Mouse (Mus musculus) forebrain, postnatal 0 days (tissue): ENCODE measurements around the gene Numbl. TPM values are rescaled to one million over a fixed set of nuclear protein-coding genes. Genes with fewer than 3 reads are reported as not detected.

Experiments
- ATAC-seq: fragments of 200-750 bp; cut with Nextera tagmentation; 2 replicates; pipeline ENCODE4 v1.8.0; 2017; ENCODE audit warnings: mild to moderate bottlenecking, moderate library complexity
- DNase-seq: peaks from one replicate; pipeline ENCODE4 v3.0.0-alpha.2; 2015
- H3K27ac ChIP-seq: fragments of 300-500 bp; sonication (generic); 2 replicates; pipeline ENCODE4 v1.5.1; 2014; ENCODE audit warnings: low read depth, mild to moderate bottlenecking, antibody characterized with exemption, low read length, moderate library complexity, mixed read lengths
- H3K27me3 ChIP-seq: fragments of 300-500 bp; sonication (generic); 2 replicates; pipeline ENCODE4 v1.6.1; 2014; ENCODE audit warnings: mild to moderate bottlenecking, low read length, mixed read lengths; ENCODE audit not compliant: insufficient read depth
- H3K36me3 ChIP-seq: fragments of 300-500 bp; sonication (generic); 2 replicates; pipeline ENCODE4 v1.6.1; 2014; ENCODE audit warnings: mild to moderate bottlenecking, moderate library complexity; ENCODE audit not compliant: insufficient read depth
- H3K4me1 ChIP-seq: fragments of 300-500 bp; sonication (generic); 2 replicates; pipeline ENCODE4 v1.6.1; 2014; ENCODE audit warnings: antibody characterized with exemption; ENCODE audit not compliant: insufficient read depth
- H3K4me2 ChIP-seq: fragments of 300-500 bp; sonication (generic); 2 replicates; pipeline ENCODE4 v1.6.1; 2014; ENCODE audit warnings: low read depth, mild to moderate bottlenecking, moderate library complexity
- H3K4me3 ChIP-seq: fragments of 300-500 bp; sonication (generic); 2 replicates; pipeline ENCODE4 v1.5.1; 2014; ENCODE audit warnings: low read depth, low read length, mixed read lengths
- H3K9ac ChIP-seq: fragments of 300-500 bp; sonication (generic); 2 replicates; pipeline ENCODE4 v1.6.1; 2014; ENCODE audit warnings: mild to moderate bottlenecking
- H3K9me3 ChIP-seq: fragments of 300-500 bp; sonication (generic); 2 replicates; pipeline ENCODE4 v1.6.1; 2016; ENCODE audit warnings: low read length
- CTCF ChIP-seq: sonication (generic); IDR thresholded peaks from 2 replicates; pipeline ENCODE4 v1.5.1; 2016; ENCODE audit warnings: antibody characterized with exemption, control low read depth, low read depth
- WGBS: fragments of 180-500 bp; shearing (Covaris S2); extraction: QIAGEN DNeasy Blood & Tissue Kit; methylation state at CpG from one replicate; pipeline ENCODE4 v1.1.7; 2014; 5-methylcytosine and 5-hydroxymethylcytosine counted together
- polyA plus RNA-seq: library from polyadenylated mRNA; unstranded; fragments of >200 nt; fragmentation: Nextera tagmentation; extraction: Ambion mirVana; gene quantifications from 2 replicates; pipeline ENCODE4 v1.2.1, GENCODE M21; 2015
- total RNA-seq: library from RNA; depleted of rRNA; stranded (reverse); fragments of >200 nt; gene quantifications from 2 replicates; pipeline ENCODE4 v1.2.3, GENCODE M21; 2014

Gene Numbl
- total and polyA plus RNA-seq, 2 experiments from 2014 or later = 51.7 to 86.4 TPM

GRCm38 (mm10) chr7:27276021-27276420, 17.8 kb downstream of the Numbl start:
- no peak for DNase-seq
- no peaks in the 10 kb centered on the region for H3K4me1 ChIP-seq
- ATAC-seq = no peak
- H3K27me3 ChIP-seq = no peaks in the 10 kb centered on the region
- H3K4me2 ChIP-seq = no peak overlapping the region
- no peak overlapping the region for H3K27ac ChIP-seq
- H3K9me3 ChIP-seq = no peaks in the 10 kb centered on the region
- WGBS = 63% methylated on average over 7 of the region's 7 CpGs
- H3K36me3 ChIP-seq = peaks cover 80% of the 10 kb centered on the region
- TF ChIP-seq CTCF = no peak
- no peak overlapping the region for H3K4me3 ChIP-seq
- H3K9ac ChIP-seq = no peak overlapping the region

GRCm38 (mm10) chr7:27277191-27277590, 19.0 kb downstream of the Numbl start:
- Histone ChIP-seq H3K9ac (no peak overlapping the region), H3K27me3 (no peaks in the 10 kb centered on the region), H3K4me2 (no peak overlapping the region), H3K27ac (no peak overlapping the region), H3K4me3 (no peak overlapping the region), H3K4me1 (no peaks in the 10 kb centered on the region), H3K36me3 (peaks cover 79% of the 10 kb centered on the region), H3K9me3 (no peaks in the 10 kb centered on the region)
- 90% methylated on average over 3 of the region's 3 CpGs for WGBS
- TF ChIP-seq CTCF = peak; percentile 59
- ATAC-seq (no peak), DNase-seq (no peak)

GRCm38 (mm10) chr7:27281717-27282116, 23.5 kb downstream of the Numbl start:
- Histone ChIP-seq H3K4me3 (no peak overlapping the region), H3K9ac (no peak overlapping the region), H3K9me3 (no peaks in the 10 kb centered on the region), H3K4me2 (no peak overlapping the region), H3K4me1 (peaks cover 6% of the 10 kb centered on the region), H3K27ac (no peak overlapping the region), H3K27me3 (no peaks in the 10 kb centered on the region), H3K36me3 (peaks cover 54% of the 10 kb centered on the region)
- no peak for TF ChIP-seq CTCF
- DNase-seq (no peak), ATAC-seq (no peak)
- WGBS = 72% methylated on average over 13 of the region's 13 CpGs

- no peak for DNase-seq
- H3K9ac ChIP-seq = no peak overlapping the region
- H3K4me2 ChIP-seq = no peak overlapping the region
- H3K9me3 ChIP-seq = no peaks in the 10 kb centered on the region
- H3K27me3 ChIP-seq = no peaks in the 10 kb centered on the region
- no peak for TF ChIP-seq CTCF
- H3K4me3 ChIP-seq = no peak overlapping the region
- no peak overlapping the region for H3K27ac ChIP-seq
- peaks cover 6% of the 10 kb centered on the region for H3K4me1 ChIP-seq
- peaks cover 48% of the 10 kb centered on the region for H3K36me3 ChIP-seq
- WGBS = 29% methylated on average over 4 of the region's 4 CpGs
- ATAC-seq = no peak
Observed at GRCm38 (mm10) chr7:27282225-27282624, 24.0 kb downstream of the Numbl start.

GRCm38 (mm10) chr7:27284865-27285697, 26.8 kb downstream of the Numbl start:
- Histone ChIP-seq H3K9me3 (no peaks in the 10 kb centered on the region), H3K27me3 (no peaks in the 10 kb centered on the region), H3K4me3 (peak overlapping the region; percentile 19), H3K36me3 (peaks cover 23% of the 10 kb centered on the region), H3K27ac (peak overlapping the region; percentile 29; the same call in 1 of the 2 replicates), H3K4me2 (peak overlapping the region; percentile 42), H3K9ac (peak overlapping the region; percentile 47), H3K4me1 (peaks cover 6% of the 10 kb centered on the region)
- 1% methylated on average over 28 of the region's 28 CpGs for WGBS
- DNase-seq (peak; percentile 46), ATAC-seq (peak; percentile 76)
- TF ChIP-seq CTCF = peak; percentile 45

- H3K4me3 ChIP-seq = peak overlapping the region; percentile 19; the same call in 1 of the 2 replicates
- DNase-seq = peak; percentile 80
- H3K9me3 ChIP-seq = no peaks in the 10 kb centered on the region
- peak; percentile 86 for TF ChIP-seq CTCF
- H3K36me3 ChIP-seq = peaks cover 19% of the 10 kb centered on the region
- peak overlapping the region; percentile 47; the same call in 1 of the 2 replicates for H3K9ac ChIP-seq
- no peaks in the 10 kb centered on the region for H3K27me3 ChIP-seq
- H3K27ac ChIP-seq = no peak overlapping the region
- H3K4me1 ChIP-seq = peaks cover 6% of the 10 kb centered on the region
- peak overlapping the region; percentile 42 for H3K4me2 ChIP-seq
- 5% methylated on average over 8 of the region's 8 CpGs for WGBS
- ATAC-seq = peak; percentile 82
Observed at GRCm38 (mm10) chr7:27285698-27286066, 27.4 kb downstream of the Numbl start.

GRCm38 (mm10) chr7:27288732-27289131, 30.5 kb downstream of the Numbl start:
- Histone ChIP-seq H3K27me3 (no peaks in the 10 kb centered on the region), H3K36me3 (no peaks in the 10 kb centered on the region), H3K9ac (no peak overlapping the region), H3K9me3 (no peaks in the 10 kb centered on the region), H3K4me3 (no peak overlapping the region), H3K4me2 (no peak overlapping the region), H3K27ac (no peak overlapping the region), H3K4me1 (peaks cover 6% of the 10 kb centered on the region)
- no peak for TF ChIP-seq CTCF
- no peak for DNase-seq
- 91% methylated on average over 7 of the region's 7 CpGs for WGBS
- no peak for ATAC-seq
